Mouse (Mus musculus) embryo, embryonic 11 days (tissue): Measurements from ENCODE around the gene Gm28372.

Experiments
- DNase-seq: peaks from one replicate; pipeline ENCODE4 v3.0.0-alpha.2; 2015

Gm28372 gene

DNA sequence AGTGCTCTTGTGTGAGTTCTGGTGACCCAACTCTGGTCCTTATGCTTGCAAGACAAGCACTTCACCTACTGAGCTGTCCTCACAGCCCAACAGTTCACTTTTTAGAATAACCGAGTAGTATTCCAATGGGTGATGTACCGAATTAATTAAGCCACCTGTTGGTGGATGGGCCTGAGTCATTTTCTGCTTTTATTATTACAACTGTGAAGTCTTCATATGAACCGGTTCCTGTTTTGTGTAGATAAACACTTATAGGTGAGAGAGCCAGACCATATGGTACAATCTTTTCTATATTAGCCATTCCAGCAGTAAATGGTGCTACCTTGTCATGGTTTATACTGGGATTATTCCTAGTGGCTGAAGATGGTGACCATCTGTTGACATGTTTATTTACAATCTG, 7.7 kb downstream of the Gm28372 start:
- no peak for DNase-seq

DNA sequence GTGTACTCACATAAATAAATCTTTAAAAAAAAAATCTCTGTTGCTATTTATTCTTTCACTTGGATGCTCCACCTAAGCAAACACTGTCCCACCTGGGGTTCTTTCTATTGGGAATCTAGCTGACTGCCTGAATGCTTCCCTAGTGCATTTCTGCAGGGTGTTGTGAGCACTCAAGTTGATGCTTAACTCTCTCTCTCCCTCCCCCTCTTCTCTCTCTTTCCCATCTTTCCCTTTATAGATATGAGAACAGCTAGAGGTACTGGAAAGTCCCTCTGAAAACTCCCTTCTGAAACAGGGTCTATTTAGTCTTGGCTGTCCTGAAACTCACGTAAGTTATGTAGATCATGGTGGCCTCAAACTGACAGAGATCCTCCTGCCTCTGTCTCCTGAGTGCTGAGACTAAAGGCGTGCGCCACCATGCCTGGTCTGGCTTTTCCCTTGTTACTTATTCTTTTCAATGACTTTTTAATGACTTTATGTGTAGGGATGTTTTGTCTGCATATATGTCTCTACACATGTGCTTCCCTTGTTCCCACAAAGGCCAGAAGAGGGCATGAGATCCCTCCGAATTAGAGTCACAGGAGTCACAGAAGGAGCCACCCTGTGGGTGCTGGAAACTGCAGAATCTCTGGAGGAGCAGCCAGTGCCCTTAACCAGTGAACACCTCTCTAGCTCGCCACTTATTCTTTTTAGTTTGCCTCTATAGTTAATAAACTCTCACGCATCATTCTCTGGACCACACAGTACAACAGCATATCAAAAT, 9.2 kb downstream of the Gm28372 start:
- DNase-seq: no peak

- no peak for DNase-seq
These were observed 17.0 kb downstream of the Gm28372 start for GRCm38 (mm10) chr2:130421781-130422620.

DNA sequence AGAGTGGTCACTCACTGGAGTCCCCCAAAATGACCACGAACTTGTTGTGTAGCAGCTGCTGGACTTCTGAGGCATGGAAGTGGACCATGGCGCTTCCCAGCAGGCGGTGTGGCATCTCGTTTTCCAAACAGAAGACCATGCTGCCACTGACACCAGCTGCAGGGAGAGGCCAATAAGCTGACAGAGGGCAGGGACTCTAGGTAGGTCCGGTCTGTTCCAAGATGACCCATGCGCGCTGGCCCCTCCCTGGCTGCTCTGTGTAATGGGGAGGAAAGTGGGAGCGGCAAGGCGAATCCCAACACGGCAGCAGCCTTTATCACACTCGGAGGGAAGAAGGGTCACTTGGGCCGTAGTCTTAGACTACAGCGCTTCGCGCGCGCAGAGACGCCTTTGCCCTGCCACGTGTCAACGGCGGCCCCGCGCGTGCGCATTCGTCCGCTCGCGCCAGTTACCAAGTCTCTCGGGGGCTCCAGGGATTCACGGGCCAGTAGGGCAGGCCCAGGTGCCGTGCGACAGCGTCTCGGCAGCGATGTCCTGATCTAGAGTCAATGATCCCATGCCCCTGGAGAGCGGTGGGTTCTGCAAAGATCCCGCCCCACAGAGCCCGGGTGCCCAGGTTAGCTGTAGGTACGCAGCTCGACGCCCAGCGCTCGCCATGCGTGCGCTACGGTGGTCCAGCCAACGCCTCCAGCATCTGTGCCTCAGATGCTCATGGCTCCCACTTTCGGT, 18.5 kb downstream of the Gm28372 start:
- DNase-seq: peak; percentile 91

GRCm38 (mm10) chr2:130424126-130424853, 19.3 kb downstream of the Gm28372 start, which contains the start of the genes Vps16 and Pced1a:
Vps16 (plus strand) TSS chr2:130424339.
Pced1a (minus strand) TSS chr2:130424701.
- peak; percentile 97 for DNase-seq

- no peak for DNase-seq
These were observed 20.1 kb downstream of the Gm28372 start for GRCm38 (mm10) chr2:130425112-130425511.

- DNase-seq: no peak
These were observed 24.8 kb downstream of the Gm28372 start for GRCm38 (mm10) chr2:130429851-130430250.

- DNase-seq: no peak
These were observed 25.4 kb downstream of the Gm28372 start for GRCm38 (mm10) chr2:130430484-130430883.

- DNase-seq: no peak
These were observed 27.1 kb downstream of the Gm28372 start for GRCm38 (mm10) chr2:130432157-130432556.

DNA sequence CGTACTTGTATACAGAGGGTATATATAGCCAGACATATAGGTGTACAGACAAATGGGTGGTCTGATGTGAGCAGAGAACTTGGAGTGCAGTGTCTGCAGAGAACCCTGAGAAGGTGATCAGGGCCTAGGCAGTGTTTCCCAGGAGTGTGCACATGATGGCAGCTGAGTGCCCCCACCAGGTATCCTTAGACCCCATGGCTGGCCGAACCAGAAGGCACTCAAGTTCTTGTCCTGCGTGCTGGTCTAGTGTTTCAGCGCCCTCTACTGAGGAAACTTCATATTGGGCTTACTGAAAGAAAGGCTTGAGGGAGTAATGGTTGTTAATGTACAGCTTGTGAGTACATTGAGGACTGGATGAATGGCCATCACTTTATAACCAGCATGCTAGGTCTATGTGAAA, 28.1 kb downstream of the Gm28372 start:
- DNase-seq: peak; percentile 80

- no peak for DNase-seq
These were observed 31.7 kb downstream of the Gm28372 start for GRCm38 (mm10) chr2:130436769-130437168.

DNA sequence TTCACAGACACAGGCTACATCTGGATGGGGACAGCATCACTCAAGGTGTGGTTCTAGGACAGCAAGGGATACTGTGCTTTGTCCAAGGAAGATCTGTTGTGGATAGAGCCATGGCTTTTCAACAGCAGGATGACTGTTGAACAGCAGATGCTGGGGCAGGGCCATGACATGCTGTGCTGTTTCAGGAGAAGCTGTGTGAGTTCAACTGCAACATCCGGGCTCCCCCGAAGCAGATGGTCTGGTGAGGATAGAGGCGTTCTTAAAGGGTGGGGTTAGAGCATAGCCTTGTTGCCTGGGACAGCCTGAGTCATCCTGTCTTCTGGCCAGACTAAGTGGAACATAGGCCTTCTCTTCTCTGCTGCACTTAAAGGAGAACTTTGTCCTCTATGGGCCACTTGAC, 33.8 kb downstream of the Gm28372 start:
- DNase-seq: no peak

DNA sequence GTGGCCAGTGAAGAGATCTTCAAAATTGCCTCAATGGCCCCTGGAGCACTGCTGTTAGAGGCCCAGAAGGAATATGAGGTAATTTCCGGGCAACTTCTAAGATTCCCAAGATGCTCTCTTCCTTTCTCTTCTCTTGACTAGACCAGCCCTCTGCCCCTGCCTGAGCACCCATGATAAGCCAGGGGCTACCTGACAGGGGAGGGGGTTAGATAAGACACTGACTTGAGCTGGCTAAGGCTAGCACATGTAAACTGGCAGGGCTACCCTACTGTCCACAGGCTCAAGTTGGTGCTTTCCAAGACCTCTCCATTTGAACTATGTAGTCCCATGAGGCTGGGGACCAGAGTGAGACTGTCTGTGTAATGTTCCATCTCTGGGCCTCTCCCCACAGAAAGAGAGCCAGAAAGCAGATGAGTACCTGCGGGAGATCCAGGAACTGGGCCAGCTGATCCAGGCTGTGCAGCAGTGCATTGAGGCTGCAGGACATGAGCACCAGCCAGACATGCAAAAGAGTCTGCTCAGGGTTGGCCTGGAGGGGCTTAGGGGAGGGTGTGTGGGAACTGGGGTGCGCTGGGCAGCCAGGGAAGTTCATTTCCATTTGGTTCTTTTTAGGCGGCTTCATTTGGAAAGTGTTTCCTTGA, 34.9 kb downstream of the Gm28372 start:
- DNase-seq: no peak

GRCm38 (mm10) chr2:130442162-130442561, 37.1 kb downstream of the Gm28372 start:
- DNase-seq: no peak

DNA sequence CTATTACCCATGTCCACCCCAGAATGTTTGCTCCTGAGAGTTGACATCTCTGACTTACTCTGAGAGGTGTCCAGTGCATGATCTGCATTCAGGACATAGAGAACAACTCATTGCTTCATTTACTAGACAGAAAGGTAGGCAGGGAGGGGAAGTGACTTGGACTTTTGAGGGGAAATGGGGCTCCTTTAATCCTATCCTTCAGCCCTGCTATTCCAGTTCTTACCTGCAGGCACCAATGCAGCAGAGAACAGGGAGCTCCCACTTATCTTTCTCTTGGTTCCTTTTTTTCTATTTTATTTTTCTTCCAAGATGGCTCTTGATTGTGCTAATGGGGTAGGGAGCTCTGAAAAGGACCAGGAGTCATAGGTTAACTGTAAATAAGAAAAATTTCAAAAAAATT, 43.4 kb downstream of the Gm28372 start:
- no peak for DNase-seq

GRCm38 (mm10) chr2:130449021-130449793, 44.2 kb downstream of the Gm28372 start:
- DNase-seq: peak; percentile 51

DNA sequence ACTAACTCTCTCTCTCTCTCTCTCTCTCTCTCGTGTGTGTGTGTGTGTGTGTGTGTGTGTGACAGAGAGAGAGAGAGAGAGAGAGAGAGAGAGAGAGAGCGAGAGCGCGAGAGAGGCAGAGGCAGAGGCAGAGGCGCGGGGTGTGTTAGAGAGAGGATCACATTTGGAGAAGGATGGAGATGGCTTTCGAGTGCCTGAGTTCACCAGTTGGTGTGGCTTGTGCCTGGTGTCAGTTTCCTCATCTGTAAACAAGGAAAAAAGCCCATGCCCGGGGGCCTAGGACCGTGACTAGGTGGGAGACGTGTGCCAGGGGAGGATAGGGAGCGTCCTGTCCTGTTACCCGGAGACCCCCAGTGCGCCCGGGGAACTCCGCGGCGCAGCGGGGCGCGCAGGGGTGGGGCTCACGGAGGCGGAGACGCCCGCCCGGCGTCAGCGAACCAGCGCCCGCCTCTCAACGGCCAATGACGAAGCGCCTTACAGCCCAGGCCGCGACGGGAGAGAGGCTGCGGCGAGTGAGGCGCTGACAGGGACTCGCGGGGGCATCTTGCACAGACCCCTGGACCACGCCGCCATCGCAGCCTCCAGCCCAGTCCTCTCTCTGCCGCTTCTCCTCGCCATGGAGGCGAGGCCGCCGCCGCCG, 44.9 kb downstream of the Gm28372 start, which contains the start of gene Ptpra:
Gene Ptpra, plus strand, starts transcription at position 485 of the 640 bp plus-strand sequence.
- peak; percentile 95 for DNase-seq

DNA sequence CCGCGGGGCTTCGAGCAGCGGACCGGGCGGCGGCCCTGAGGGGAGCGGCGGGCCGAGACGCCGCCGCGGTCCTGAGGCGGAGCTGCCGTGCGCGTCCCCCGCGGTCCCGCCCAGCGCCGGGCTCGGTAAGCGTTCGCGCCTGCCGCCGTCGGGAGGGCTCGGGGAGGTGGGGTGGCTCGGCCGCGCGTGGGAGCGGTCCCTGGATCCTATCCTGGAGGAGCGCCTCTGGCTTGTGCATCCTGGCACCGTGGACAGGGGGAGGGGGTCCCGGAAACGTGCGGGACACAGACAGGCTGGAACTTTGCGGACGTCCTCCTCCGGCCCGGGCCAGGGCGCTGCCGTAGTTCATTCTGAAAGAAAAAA, 45.4 kb downstream of the Gm28372 start:
- DNase-seq: peak; percentile 78

DNA sequence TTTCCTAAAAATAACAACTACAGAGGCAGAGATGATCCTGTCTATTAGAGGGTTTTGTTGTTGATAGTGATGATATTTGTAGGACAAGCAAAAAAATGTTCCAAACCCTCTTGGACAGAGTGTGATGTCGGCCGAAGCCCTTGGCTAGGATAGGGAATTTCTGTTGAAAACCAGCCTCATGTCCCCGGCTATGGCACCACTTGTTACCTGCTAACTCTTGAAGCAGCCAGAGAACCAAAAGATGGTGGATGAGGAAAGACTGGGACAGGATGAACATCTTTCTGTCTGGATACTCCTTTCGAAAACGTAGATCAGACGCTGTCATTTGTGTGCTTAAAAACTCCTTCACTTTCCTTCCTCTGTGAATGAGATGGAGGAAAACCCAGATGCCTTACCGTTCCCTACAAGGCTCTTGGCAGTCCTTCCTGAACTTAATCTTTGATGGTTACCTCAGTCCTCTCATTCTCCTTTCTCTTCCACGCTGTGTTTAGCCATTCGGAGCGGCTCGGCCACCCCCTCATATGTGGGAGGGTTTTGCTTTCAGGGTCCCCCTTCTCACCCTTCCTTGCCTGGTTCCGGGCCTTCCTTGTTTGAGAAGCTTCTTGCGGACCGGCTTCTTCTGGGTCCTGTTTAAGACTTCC, 46.2 kb downstream of the Gm28372 start:
- DNase-seq: no peak

- DNase-seq: no peak
These were observed 46.7 kb downstream of the Gm28372 start for GRCm38 (mm10) chr2:130451727-130452090.
